Mouse (Mus musculus): ENCODE data around the gene Gm13030.
"Not testable (repeated sequence)": the region's sequence is repeated elsewhere in the genome, so short reads cannot be mapped to it uniquely, and the experiment has no call there.

Gm13030 gene

DNA sequence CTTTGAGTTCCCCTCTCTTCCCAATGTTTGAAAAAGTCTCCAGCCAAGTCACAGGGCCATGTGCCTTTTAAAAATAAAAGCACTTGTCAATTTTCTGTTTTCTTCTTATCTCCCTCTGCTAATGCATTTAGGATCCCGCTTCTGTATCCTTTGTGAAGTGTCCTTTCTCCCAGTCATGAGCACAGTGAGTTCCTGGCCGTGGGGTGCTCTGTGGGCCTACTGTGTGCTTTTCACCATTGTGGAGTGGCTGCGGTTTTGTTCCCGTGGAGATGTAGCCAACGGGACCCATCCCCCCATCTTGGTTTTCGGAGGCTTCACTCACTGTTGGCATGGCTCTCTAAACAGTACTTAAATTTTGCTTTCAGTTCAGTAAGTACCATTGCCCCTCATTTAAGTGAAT lies 7.8 kb downstream of the Gm13030 start:
- no peak for DNase-seq (ENCODE audit: extremely low spot score)

DNA sequence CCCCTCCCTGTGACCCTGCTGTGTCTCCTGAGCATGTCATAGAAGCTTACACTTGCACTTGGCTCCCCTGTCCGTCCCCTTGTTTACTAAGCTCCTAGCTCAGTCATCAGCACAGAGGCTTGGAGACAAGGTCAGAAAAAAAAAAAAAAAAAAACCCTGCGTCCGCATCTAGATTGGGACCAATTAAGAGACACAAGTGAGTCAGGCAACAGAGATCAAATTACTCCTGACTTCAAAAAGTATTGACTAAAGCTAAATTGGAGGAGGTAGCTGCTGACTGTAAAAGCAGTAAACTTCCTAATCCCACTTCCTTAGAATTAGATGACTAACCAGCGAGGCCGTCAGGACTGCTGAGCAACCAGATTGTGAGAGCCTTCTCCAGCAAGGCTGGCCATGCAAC lies 8.7 kb downstream of the Gm13030 start:
- no peak for DNase-seq (ENCODE audit: extremely low spot score)

DNA sequence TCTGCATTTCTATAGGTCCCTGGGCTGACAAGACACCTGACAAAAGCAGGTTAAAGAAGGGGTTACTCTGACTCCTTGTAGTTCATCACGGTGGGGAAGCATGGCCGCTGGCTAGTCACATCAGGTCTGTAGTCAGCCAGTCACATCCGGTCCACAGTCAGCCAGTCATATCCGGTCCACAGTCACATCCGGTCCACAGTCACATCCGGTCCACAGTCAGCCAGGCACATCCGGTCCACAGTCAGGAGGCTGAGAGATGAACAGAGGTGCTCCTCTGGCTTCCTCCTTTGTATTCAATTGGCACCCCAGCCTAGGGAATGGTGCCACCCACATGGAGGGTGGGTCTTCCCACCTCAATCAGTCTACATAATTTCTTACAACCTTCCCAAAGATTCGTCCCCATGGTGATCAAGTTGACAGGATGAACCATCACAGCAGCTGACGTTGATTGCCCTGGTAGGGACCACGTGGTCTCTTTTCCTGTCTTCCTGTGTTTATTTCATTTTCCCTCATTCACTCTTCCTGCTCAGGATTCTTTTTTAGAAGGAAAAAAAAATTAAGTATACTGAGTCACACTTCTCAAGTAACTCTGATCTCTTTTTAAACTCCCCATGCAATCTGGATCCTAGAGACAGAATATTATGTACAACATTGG lies 10.3 kb downstream of the Gm13030 start, which contains the start of gene Pla2g5:
Pla2g5 (minus strand) TSS at position 139 of the 655 bp plus-strand sequence.
- no peak for DNase-seq (ENCODE audit: extremely low spot score)

DNA sequence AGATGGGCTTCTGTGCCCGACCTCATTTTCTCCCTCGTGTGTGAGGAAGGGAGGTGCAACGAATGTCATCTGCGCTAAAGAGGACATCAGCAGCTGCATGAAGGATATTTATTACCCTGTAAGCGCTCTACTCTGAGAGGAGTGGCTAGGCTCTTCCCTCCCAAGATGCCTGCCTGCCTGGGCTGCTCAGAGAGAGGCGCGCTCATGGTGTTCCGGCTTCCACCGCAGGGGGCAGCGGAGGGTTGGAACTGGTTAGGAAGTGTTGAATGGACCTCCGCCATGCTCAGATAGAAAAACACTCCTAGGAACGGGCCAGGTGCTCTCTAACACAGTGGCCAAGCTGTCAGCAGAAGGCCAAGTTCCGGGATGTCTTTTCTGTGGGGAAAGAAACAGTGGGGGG lies 14.0 kb downstream of the Gm13030 start:
- DNase-seq (ENCODE audit: extremely low spot score) = peak; percentile 88

DNA sequence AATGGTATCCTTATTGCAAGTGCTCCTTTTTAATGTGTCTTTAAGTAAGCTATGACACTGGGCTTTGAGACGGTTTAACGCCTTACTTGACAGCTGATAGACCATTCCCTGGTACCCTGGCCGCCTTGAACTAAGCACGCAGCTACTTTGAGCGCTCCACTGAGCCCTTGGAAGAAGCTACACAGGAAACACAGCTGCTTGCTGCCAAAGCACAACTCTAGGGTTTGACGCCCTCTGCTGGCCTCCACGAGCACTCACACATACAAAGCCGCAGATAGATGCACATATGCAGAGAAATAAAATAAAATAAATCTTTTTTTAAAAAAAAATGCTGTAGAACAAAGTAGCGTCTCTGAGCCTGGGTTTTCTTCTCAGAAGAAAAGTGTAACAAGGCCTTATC lies 14.5 kb downstream of the Gm13030 start:
- peak; percentile 64 for DNase-seq (ENCODE audit: extremely low spot score)

DNA sequence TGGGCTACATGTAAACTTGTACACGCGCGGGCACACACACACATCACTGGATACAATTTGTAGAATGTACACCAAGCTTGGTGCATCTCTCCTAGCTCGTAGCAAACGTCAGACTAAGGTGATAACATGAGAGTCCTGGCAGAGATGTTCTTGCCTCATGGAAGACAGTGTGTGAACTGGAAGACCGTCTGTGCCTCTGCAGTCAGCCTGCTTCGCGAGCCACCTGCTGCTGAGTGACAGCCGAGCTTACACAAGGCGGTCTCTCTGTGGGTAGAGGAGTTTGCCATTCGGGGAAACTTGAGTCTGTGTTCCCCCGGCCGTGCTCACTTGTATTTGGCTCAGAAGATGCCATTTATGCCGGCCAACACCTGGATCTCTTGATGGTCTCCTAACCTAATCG lies 15.3 kb downstream of the Gm13030 start:
- DNase-seq (ENCODE audit: extremely low spot score) = no peak

DNA sequence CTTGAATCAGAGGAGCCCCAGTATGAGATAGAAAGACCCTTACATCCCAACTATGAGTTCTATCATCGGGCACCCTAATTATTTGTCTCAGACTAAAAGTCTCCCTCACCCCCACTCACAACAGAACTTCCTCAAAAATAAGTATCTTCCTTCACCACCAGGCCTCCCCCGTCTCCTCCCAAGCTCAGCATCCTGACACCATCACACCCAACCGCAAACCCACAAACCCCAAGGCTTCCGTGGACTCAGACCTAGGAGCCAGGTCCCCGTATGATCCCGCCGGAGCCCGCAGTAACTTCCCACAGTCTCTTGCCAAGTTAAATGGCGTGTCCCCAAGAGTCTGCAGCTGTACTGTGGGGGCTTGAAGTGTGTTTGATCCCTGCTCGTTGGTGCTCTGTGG lies 16.2 kb downstream of the Gm13030 start:
- no peak for DNase-seq (ENCODE audit: extremely low spot score)

DNA sequence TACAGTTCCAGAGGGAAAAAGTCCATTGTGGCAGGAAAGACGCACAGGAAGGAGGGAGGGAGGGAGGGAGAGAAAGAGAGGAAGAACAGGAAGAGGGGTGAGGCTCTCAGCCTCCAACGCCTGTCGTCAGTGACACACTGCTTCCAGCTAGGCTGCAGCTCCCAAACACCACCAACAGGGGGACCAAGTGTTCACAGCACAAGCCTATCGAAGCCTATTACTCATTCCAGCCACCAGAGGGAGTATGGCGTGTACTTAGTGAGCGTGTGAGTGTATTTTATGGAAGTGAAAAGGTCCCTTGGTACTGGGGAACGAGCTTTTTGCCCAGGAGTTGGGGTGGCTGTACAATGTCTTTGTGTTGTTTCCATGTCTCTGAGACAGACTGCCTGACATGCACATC lies 17.3 kb downstream of the Gm13030 start:
- DNase-seq (ENCODE audit: extremely low spot score) = peak; percentile 75

DNA sequence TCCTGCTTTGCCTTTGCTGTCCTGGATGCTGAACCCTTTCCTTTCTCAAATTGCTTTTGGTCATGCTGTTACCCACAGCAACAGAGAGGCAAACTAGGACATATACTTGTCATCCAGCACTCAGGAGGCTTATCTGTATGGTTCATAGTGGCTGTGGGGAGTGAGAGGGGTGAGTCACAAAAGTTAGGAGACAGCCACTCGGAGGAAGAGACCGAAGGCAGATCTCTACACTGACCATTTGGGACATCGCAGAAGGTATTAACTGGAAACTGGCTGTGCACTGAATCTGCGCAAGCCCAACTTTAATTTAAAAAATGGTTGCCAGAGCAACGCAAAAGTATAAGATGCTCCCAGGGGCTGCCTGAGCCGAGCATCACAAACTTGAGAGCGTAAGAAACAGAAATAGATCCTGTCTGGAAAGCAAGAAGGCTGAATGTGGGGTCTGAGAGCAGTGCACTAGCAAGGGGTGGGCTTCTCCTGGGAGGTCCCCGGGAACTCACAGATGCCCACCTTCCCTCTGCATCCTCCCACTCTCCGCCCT lies 18.6 kb downstream of the Gm13030 start:
- no peak for DNase-seq (ENCODE audit: extremely low spot score)

DNA sequence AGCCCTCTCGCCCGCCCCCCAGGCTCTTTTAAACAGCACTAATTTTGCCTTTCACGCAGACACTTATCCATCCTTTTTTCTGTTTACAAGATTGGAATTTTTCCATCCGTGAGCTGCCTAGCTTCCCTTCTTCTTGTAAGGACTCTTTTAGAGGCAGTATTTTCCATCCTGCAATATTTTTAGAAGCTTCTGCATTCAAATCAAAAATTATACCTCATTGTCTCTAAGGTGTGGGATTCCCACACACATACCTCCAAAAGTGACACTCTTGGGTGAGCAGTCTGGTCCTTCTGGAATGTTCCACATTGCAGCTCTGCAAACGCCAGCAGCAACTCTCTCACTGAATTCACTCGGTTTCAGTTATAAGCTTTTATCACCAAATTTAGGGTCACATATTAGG lies 20.8 kb downstream of the Gm13030 start:
- no peak for DNase-seq (ENCODE audit: extremely low spot score)

DNA sequence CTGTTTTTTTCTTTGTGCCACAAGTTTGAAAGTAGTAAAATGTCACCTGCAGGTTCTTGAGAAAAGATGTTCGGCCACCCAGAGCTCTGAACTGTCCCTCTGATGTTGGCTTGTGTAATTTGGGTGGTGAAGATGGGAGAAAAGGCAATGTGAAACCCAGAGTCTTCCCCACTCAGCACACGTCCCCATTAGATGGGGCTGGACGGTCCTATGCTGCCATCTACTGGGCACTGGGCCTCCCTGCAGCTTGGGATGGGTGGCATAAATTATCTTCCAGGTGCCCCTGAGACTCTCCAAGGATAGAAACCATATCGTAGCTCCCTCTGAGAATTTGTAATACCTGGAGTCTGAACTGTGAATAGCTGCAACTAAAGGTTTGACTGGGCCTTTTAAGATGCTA lies 22.3 kb downstream of the Gm13030 start:
- DNase-seq (ENCODE audit: extremely low spot score) = peak; percentile 75

DNA sequence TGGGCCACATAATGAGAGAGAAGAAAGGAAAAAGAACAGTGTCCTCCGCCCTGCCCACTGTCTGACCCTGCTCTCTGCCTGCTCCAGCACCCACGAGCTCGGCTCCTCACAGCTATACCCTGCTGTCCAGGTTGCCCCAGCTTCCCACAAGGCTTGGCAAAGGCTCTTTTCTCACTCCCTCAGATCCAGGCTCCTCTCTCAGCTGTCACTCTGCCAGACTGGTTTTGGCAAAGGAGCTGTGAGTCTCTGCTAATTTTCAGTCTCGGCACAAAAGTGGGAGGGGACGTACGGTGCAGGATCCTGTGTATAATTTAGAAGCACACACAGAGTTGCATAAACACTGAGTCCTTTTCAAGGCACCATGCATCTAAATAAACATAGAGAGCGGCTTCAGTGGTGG lies 32.4 kb downstream of the Gm13030 start:
- no peak for DNase-seq (ENCODE audit: extremely low spot score)

DNA sequence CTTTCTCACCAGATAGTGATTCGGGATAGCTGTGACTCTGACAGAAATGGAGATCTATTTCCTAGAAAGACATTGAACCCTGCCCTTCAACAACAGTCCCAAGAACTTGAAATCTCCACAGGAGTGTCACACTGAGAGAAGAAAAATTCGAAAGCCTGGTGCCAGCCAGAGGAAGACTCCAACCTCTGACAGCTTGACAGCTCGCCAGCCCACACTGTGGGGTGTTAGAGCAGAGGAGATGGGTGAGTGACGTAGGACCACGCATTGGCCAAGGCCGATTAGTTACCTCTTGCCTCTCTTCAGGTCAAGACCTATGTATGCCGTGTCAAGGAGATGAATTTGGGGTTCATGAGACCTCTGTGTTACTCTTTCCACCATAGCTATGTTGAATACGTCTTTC lies 33.0 kb downstream of the Gm13030 start:
- no peak for DNase-seq (ENCODE audit: extremely low spot score)

DNA sequence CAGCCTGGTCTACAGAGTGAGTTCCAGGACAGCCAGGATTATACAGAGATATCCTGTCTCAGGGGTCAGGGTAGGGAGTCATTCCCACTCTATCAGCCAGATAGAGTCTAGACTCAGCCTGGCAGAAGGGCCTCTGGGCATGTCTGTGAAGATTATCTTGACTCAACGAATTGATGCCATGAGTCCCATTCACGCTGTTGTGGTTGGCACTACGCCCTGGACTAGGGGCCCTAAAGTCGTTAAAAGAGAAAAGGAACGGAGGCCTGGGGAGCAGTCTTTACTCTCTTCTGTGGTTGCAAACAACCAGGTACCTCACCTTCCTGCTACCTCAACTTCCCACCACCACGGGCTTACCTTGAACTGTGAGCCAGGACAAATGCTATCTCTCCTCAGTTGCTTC lies 34.0 kb downstream of the Gm13030 start:
- no peak for DNase-seq (ENCODE audit: extremely low spot score)

DNA sequence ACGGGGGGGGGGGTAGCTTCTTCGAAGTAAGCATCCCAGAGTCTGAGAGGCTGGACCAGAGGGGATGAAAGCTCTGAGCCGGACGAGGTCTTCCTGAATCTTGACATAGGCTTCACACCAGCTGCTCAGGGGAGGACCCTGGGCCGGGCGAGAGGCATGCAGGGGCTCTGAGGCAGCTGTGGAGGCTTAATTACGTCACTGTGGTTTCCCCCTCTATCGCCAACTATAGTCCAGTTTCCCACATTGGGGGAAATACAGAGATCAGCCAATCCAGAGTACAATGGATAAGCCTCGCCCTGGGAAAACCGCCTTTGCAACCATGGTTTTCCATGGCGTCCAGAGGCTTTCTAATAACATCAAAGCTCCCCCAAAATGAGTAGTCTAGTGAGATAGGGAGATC lies 46.6 kb downstream of the Gm13030 start:
- no peak for DNase-seq (ENCODE audit: extremely low spot score)

DNA sequence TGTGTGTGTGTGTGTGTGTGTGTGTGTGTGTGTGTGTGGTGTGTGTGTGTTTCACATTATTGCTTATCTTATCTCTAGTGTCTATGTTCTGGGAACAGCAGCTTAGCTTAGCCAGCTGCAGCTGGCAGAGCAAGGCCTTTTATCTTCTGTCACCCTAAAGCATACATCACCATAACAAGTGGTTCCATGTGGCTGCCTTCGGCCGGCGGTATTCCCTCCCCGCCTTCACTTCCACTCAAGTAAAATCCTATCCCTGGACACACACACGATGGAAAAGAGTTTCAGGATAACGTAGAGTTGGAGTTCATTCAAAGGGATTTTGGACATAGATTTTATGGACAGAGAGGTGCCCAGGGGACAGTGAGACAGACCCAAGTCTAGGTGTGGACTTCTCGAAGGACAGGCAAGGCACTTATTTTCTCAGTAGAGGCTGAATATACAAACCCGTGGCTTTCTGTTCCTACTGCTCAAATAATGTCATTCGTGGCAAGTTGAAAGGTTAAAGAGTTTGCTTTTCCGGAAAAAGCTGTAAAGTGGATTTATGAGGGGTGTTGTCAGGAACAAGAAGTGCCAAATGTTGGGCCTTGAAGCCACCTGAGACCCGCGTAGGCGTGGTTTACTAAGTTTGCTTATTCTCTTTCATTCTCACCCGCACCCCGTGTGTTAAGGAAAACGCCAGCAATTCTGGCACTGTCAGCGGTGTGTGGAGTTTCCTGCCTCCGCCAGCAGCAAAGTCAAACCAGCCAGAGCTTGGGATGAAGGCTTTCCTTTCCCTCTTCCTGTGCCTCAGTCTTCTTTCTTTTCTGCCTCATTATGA lies 47.8 kb downstream of the Gm13030 start:
- DNase-seq (ENCODE audit: extremely low spot score) = peak; percentile 19

DNA sequence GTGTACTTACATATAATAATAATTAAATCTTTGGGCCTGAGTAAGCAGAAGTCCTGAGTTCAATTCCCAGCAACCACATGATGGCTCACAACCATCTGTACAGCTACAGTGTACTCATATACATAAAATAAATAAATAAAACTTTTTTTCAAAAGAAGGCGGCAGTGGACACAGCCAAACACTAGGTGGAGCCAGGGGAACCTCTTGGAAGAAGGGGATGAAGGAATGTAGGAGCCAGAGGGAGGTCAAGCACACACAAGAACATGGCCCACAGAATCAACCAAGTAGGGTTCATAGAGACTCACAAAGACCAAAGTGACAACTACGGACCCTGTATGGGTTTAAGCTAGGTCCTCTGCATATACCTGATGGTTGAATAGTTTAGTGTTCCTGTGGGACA lies 49.1 kb downstream of the Gm13030 start:
- no peak for DNase-seq (ENCODE audit: extremely low spot score)

DNA sequence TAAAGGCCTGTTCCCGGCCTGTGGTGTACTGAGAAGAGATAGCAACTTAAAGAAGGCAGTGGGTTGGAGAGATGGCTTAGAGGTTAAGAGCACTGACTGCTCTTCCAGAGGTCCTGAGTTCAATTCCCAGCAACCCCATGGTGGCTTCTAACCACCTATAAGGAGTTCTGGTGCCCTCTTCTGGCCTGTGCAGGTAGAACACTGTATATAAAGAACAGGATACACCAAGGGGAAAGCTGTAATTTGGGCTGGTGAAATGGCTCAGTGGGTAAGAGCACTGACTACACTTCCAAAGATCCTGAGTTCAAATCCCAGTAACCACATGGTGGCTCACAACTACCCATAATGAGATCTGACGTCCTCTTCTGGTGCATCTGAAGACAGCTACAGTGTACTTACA lies 49.6 kb downstream of the Gm13030 start:
- not testable (repeated sequence) for DNase-seq (ENCODE audit: extremely low spot score)

DNA sequence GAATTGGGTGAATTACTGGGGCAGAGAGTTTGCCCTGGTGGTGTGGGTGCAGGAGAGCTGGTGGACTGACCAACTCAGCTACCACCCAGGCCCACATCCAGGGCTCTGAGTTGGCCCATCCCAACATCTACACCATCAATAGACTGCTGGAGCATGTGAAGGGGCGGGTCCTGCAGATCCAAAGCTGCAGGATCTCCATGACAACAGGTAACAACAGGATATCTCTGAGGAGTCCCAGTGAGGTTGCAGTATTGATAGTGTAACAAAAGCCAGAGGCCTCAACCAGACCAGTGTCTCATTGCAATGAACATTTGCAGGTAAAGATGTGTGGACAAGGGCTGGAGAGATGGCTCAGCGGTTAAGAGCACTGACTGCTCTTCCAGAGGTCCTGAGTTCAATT lies 52.7 kb downstream of the Gm13030 start:
- no peak for DNase-seq (ENCODE audit: extremely low spot score)

Measured in embryo, embryonic 9.5 days (tissue).